Mouse (Mus musculus) brain, embryonic 14.5 days (tissue): ENCODE results near the gene Eml6.

ENCODE experiments used
- CTCF ChIP-seq: fragments of 200-500 bp; IDR thresholded peaks from 2 replicates; pipeline ENCODE4 v1.5.1; 2012; ENCODE audit warnings: inconsistent platforms, mild to moderate bottlenecking, moderate library complexity, borderline replicate concordance; ENCODE audit not compliant: insufficient read depth, insufficient read length; ENCODE audit errors: extremely low read depth
- POLR2A ChIP-seq: fragments of 200-500 bp; IDR thresholded peaks from 2 replicates; pipeline ENCODE4 v1.6.1; 2012; ENCODE audit warnings: mild to moderate bottlenecking, inconsistent platforms, borderline replicate concordance; ENCODE audit not compliant: poor library complexity, insufficient read depth, insufficient read length, severe bottlenecking; ENCODE audit errors: extremely low read depth

DNA sequence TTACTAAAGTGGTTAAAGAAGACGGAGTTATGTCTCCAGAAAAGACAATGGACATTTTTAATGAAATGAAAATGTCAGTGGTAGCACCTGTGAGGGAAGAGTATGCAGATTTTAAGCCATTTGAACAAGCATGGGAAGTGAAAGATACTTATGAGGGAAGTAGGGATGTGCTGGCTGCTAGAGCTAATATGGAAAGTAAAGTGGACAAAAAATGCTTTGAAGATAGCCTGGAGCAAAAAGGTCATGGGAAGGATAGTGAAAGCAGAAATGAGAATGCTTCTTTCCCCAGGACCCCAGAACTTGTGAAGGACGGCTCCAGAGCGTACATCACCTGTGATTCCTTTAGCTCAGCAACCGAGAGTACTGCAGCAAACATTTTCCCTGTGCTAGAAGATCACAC lies 319.0 kb downstream of the Eml6 start:
- TF ChIP-seq CTCF: no peak
- no peak for TF ChIP-seq POLR2A
